Mouse (Mus musculus): Measurements from ENCODE around the gene Diexf.

- TF ChIP-seq CTCF (IDR thresholded peaks at IDR 0.05; ENCODE audit: low read depth) (peak; percentile 39), EP300 (optimal IDR thresholded peaks at IDR 0.05) (no peak)
Measured at GRCm38 (mm10) chr1:193084016-193084415, 46.1 kb downstream of the Diexf start.

Measured in stomach, postnatal 0 days (tissue).